Mouse (Mus musculus) cortical plate, adult 2 months (tissue): ENCODE data around the gene C2cd3.

Source experiments
- CTCF ChIP-seq: fragments of 200-500 bp; IDR thresholded peaks from 2 replicates; pipeline ENCODE4 v1.5.1; 2011; ENCODE audit warnings: mild to moderate bottlenecking, control low read depth, low read length; ENCODE audit not compliant: insufficient read depth; ENCODE audit errors: extremely low read depth
- POLR2A ChIP-seq: fragments of 200-500 bp; IDR thresholded peaks from 2 replicates; pipeline ENCODE4 v1.6.1; 2011; ENCODE audit warnings: mild to moderate bottlenecking, low read length, control low read depth; ENCODE audit not compliant: insufficient read depth; ENCODE audit errors: extremely low read depth

DNA sequence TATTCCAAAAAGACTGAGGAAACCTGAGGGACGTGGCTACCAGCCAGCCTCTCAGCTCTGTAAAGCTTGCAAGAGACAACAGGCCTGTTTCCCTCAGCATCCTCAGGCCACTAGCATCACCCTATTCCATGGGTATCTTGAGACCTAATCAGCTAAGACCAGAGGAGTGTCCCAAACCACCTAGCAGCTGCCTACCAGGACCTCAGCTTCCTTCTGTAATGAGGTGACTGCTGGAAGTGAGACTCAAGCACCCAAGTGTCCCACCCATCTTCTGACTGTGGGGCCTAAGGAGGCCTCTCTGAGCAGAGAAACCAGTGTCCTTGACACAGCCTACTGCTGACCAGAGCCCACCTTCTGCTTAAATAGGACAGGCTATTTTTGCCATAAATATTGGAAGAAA is 97.5 kb downstream of the C2cd3 start:
- TF ChIP-seq CTCF (no peak), POLR2A (no peak)
